Mouse (Mus musculus) forebrain, embryonic 10.5 days (tissue): ENCODE measurements around the gene Pcnx2. TPM values are rescaled to one million over a fixed set of nuclear protein-coding genes. Genes with fewer than 3 reads are reported as not detected.

Source experiments
- DNase-seq: peaks from one replicate; pipeline ENCODE4 v3.0.0-alpha.2; 2017; ENCODE audit warnings: low spot score; ENCODE audit errors: extremely low spot score
- H3K27ac ChIP-seq: fragments of 300-500 bp; sonication (generic); 2 replicates; pipeline ENCODE4 v1.5.1; 2016; ENCODE audit warnings: mild to moderate bottlenecking
- H3K27me3 ChIP-seq: fragments of 300-500 bp; sonication (generic); 2 replicates; pipeline ENCODE4 v1.6.1; 2016; ENCODE audit warnings: mild to moderate bottlenecking; ENCODE audit not compliant: poor library complexity, severe bottlenecking
- H3K36me3 ChIP-seq: fragments of 300-500 bp; sonication (generic); replicated peaks from 2 replicates; pipeline ENCODE4 v1.6.1; 2016; ENCODE audit warnings: mild to moderate bottlenecking, moderate library complexity
- H3K4me1 ChIP-seq: fragments of 300-500 bp; sonication (generic); 2 replicates; pipeline ENCODE4 v1.6.1; 2016
- H3K4me3 ChIP-seq: fragments of 300-500 bp; sonication (generic); 2 replicates; pipeline ENCODE4 v1.5.1; 2016; ENCODE audit warnings: mild to moderate bottlenecking, moderate library complexity
- H3K9me3 ChIP-seq: fragments of 300-500 bp; sonication (generic); 2 replicates; pipeline ENCODE4 v1.6.1; 2016; ENCODE audit warnings: mild to moderate bottlenecking, moderate library complexity
- WGBS: fragments of 180-500 bp; shearing (Covaris S2); methylation state at CpG from one replicate; pipeline ENCODE4 v1.1.7; 2016; 5-methylcytosine and 5-hydroxymethylcytosine counted together
- polyA plus RNA-seq: library from polyadenylated mRNA; unstranded; fragments of >200 nt; fragmentation: Nextera tagmentation; extraction: Ambion mirVana; gene quantifications from 2 replicates; pipeline ENCODE4 v1.2.1, GENCODE M21; 2016

The Pcnx2 gene
- 0.15 TPM in 1 of 2 replicates, not detected in the other for polyA plus RNA-seq

GRCm38 (mm10) chr8:125897868-125898788 lies at the start of gene Pcnx2:
Pcnx2 (minus strand) TSS chr8:125898317.
- peak within 1 kb of the TSS; percentile 48; the same call in 1 of the 2 replicates for H3K27ac ChIP-seq

GRCm38 (mm10) chr8:125944511-125944910 lies 46.4 kb upstream of the Pcnx2 start:
- no peaks in the 10 kb centered on the region for H3K36me3 ChIP-seq
- no peak overlapping the region for H3K27ac ChIP-seq
- no peak overlapping the region for H3K4me3 ChIP-seq
- H3K4me1 ChIP-seq = no peaks in the 10 kb centered on the region
- no peak for DNase-seq
- H3K9me3 ChIP-seq = no peaks in the 10 kb centered on the region
- WGBS = 85% methylated on average over 4 of the region's 4 CpGs
- H3K27me3 ChIP-seq = no peaks in the 10 kb centered on the region

More at GRCm38 (mm10) chr8:125897868-125898788, at the start of gene Pcnx2:
- WGBS = 5% methylated on average over 44 of the region's 44 CpGs
- peaks cover 48% of the 10 kb centered on the region for H3K27me3 ChIP-seq
- H3K36me3 ChIP-seq = no peaks in the 10 kb centered on the region
- peaks cover 18% of the 10 kb centered on the region for H3K4me1 ChIP-seq
- peak within 1 kb of the TSS; percentile 54 for H3K4me3 ChIP-seq
- DNase-seq = no peak
- no peaks in the 10 kb centered on the region for H3K9me3 ChIP-seq

GRCm38 (mm10) chr8:125935649-125936048 lies 37.5 kb upstream of the Pcnx2 start:
- no peaks in the 10 kb centered on the region for H3K4me1 ChIP-seq
- DNase-seq = peak; percentile 44
- WGBS = 53% methylated on average over 9 of the region's 9 CpGs

GRCm38 (mm10) chr8:125931822-125932221 lies 33.7 kb upstream of the Pcnx2 start:
- WGBS = 97% methylated on average over 6 of the region's 6 CpGs
- Histone ChIP-seq H3K27me3 (no peaks in the 10 kb centered on the region), H3K36me3 (no peaks in the 10 kb centered on the region), H3K9me3 (peaks cover 5% of the 10 kb centered on the region; the same call in 1 of the 2 replicates), H3K4me1 (no peaks in the 10 kb centered on the region), H3K27ac (no peak overlapping the region), H3K4me3 (no peak overlapping the region)
- DNase-seq = no peak

More at GRCm38 (mm10) chr8:125935649-125936048, 37.5 kb upstream of the Pcnx2 start:
- Histone ChIP-seq H3K27me3 (no peaks in the 10 kb centered on the region), H3K36me3 (no peaks in the 10 kb centered on the region), H3K4me3 (no peak overlapping the region), H3K27ac (no peak overlapping the region), H3K9me3 (peaks cover 5% of the 10 kb centered on the region; the same call in 1 of the 2 replicates)

GRCm38 (mm10) chr8:125930276-125931046 lies 32.3 kb upstream of the Pcnx2 start:
- no peaks in the 10 kb centered on the region for H3K36me3 ChIP-seq
- no peaks in the 10 kb centered on the region for H3K27me3 ChIP-seq
- H3K9me3 ChIP-seq = peaks cover 5% of the 10 kb centered on the region; the same call in 1 of the 2 replicates
- H3K4me1 ChIP-seq = no peaks in the 10 kb centered on the region
- no peak overlapping the region for H3K4me3 ChIP-seq
- 87% methylated on average over 11 of the region's 11 CpGs for WGBS
- no peak for DNase-seq
- H3K27ac ChIP-seq = no peak overlapping the region

GRCm38 (mm10) chr8:125926636-125927035 lies 28.5 kb upstream of the Pcnx2 start:
- H3K4me1 ChIP-seq = no peaks in the 10 kb centered on the region
- no peak overlapping the region for H3K4me3 ChIP-seq
- H3K27me3 ChIP-seq = no peaks in the 10 kb centered on the region
- H3K9me3 ChIP-seq = no peaks in the 10 kb centered on the region
- H3K27ac ChIP-seq = no peak overlapping the region
- WGBS = 91% methylated on average over 4 of the region's 4 CpGs
- no peaks in the 10 kb centered on the region for H3K36me3 ChIP-seq
- DNase-seq = no peak

- 92% methylated on average over 3 of the region's 3 CpGs for WGBS
- Histone ChIP-seq H3K27ac (no peak overlapping the region), H3K4me1 (peaks cover 24% of the 10 kb centered on the region), H3K4me3 (no peak overlapping the region), H3K27me3 (no peaks in the 10 kb centered on the region; the same call in 1 of the 2 replicates), H3K9me3 (no peaks in the 10 kb centered on the region), H3K36me3 (no peaks in the 10 kb centered on the region)
- no peak for DNase-seq
Observed at GRCm38 (mm10) chr8:125922333-125922732, 24.2 kb upstream of the Pcnx2 start.

- DNase-seq = no peak
- peak overlapping the region; percentile 36; the same call in 1 of the 2 replicates for H3K27ac ChIP-seq
- 77% methylated on average over 9 of the region's 9 CpGs for WGBS
- H3K36me3 ChIP-seq = no peaks in the 10 kb centered on the region
- H3K4me3 ChIP-seq = no peak overlapping the region
- H3K9me3 ChIP-seq = no peaks in the 10 kb centered on the region
- peaks cover 24% of the 10 kb centered on the region for H3K4me1 ChIP-seq
- H3K27me3 ChIP-seq = peaks cover 9% of the 10 kb centered on the region; the same call in 1 of the 2 replicates
Observed at GRCm38 (mm10) chr8:125920761-125921160, 22.6 kb upstream of the Pcnx2 start.

- Histone ChIP-seq H3K27me3 (peaks cover 11% of the 10 kb centered on the region; the same call in 1 of the 2 replicates), H3K36me3 (no peaks in the 10 kb centered on the region), H3K9me3 (no peaks in the 10 kb centered on the region), H3K27ac (peak overlapping the region; percentile 36; the same call in 1 of the 2 replicates), H3K4me3 (no peak overlapping the region), H3K4me1 (peaks cover 24% of the 10 kb centered on the region)
- DNase-seq = no peak
- 80% methylated on average over 10 of the region's 10 CpGs for WGBS
Observed at GRCm38 (mm10) chr8:125920281-125920680, 22.2 kb upstream of the Pcnx2 start.

GRCm38 (mm10) chr8:125919560-125919959 lies 21.4 kb upstream of the Pcnx2 start:
- DNase-seq = no peak
- Histone ChIP-seq H3K27ac (no peak overlapping the region), H3K27me3 (peaks cover 14% of the 10 kb centered on the region; the same call in 1 of the 2 replicates), H3K4me1 (peaks cover 24% of the 10 kb centered on the region), H3K36me3 (no peaks in the 10 kb centered on the region), H3K9me3 (no peaks in the 10 kb centered on the region), H3K4me3 (no peak overlapping the region)
- WGBS = 51% methylated on average over 8 of the region's 8 CpGs

GRCm38 (mm10) chr8:125918719-125919118 lies 20.6 kb upstream of the Pcnx2 start:
- Histone ChIP-seq H3K4me1 (peaks cover 24% of the 10 kb centered on the region), H3K4me3 (no peak overlapping the region), H3K9me3 (no peaks in the 10 kb centered on the region), H3K36me3 (no peaks in the 10 kb centered on the region), H3K27me3 (peaks cover 22% of the 10 kb centered on the region), H3K27ac (no peak overlapping the region)
- 84% methylated on average over 2 of the region's 2 CpGs for WGBS
- no peak for DNase-seq

GRCm38 (mm10) chr8:125917013-125917412 lies 18.9 kb upstream of the Pcnx2 start:
- Histone ChIP-seq H3K4me1 (peaks cover 24% of the 10 kb centered on the region), H3K27ac (no peak overlapping the region), H3K4me3 (no peak overlapping the region), H3K9me3 (no peaks in the 10 kb centered on the region), H3K27me3 (peaks cover 40% of the 10 kb centered on the region), H3K36me3 (no peaks in the 10 kb centered on the region)
- WGBS = 85% methylated on average over 10 of the region's 10 CpGs
- DNase-seq = no peak
